Mouse (Mus musculus): ENCODE results near the gene Dscam. TPM values are rescaled to one million over a fixed set of nuclear protein-coding genes. Genes with fewer than 3 reads are reported as not detected.
A peak's percentile ranks its signal among the peaks of the same experiment; 100 is the strongest.

Dscam gene
- total RNA-seq, 2 experiments from 2014 or later, result 38.2 to 43.0 TPM

DNA sequence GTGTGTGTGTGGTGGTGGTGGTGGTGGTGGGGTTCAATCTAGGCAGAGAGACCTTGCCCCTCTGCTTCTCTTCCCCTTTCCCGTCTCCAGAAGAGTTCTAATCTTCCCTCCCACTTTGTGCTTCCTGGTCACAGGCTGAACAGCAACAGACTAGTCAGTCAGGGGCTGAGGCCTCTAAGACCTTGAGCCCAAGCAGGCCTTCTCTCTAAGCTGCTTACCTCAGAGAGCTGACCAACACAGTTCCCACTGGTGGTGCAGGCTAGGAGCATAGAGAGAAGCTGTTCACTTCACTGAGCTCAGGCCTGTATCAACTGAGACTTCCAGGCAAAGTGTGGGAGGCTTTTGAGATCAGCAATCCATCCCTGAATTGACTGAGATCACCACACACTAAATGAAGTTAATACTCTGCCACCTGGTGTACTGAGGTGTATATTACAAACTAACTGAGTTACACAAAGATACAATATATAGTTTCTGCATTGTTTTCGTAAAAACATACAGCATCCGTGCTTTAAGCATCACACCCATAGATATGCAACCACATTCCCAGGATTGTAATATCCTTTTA is 153.3 kb downstream of the Dscam start:
- no peak for DNase-seq

DNA sequence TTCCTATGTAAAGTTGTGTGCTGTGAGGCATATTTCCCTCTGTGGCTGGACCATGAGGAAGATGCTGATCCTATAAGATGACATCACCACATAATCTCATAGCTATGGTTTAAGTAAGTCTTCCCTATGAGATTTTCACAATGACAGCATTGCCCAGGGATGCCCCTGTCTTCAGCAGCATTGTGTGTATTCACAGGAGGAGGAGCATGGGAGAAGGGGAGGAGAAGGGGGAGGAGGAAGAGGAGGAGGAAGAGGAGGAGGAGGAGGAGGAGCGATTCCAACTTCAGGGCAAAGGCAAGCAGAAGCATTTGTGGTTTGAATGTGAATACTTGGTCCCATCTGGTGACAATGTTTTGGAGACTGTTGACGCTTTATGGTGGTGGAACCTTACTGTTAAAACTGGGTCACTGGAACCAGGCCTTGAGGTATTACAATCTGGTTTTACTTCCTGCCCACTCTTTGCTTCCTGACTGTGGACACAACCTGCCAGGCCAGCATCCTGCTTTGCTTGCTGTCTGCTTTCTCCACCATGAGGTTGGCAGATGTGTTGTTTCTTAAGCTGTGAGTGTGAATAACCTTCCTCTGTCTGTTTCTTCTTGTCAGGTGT is 154.2 kb downstream of the Dscam start:
- no peak for DNase-seq

DNA sequence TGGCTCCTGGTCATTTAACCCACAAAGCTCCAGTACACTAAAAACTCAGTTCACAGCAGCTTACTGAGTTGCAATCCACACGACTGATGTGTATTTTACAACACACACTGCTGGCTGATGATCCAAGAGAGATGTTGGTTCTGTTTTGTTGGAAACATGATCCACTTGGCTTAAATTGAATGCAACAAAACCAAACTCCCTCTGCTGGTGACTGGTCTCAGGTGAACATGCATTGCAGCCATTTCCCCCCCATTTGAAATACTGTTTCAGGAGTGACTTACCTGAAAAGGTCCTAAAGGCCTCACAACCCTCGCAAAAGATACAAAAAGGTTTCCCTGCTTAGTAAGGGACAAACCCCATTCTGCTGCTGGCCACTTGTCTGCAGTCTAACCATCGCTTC is 156.2 kb downstream of the Dscam start:
- DNase-seq, result no peak

DNA sequence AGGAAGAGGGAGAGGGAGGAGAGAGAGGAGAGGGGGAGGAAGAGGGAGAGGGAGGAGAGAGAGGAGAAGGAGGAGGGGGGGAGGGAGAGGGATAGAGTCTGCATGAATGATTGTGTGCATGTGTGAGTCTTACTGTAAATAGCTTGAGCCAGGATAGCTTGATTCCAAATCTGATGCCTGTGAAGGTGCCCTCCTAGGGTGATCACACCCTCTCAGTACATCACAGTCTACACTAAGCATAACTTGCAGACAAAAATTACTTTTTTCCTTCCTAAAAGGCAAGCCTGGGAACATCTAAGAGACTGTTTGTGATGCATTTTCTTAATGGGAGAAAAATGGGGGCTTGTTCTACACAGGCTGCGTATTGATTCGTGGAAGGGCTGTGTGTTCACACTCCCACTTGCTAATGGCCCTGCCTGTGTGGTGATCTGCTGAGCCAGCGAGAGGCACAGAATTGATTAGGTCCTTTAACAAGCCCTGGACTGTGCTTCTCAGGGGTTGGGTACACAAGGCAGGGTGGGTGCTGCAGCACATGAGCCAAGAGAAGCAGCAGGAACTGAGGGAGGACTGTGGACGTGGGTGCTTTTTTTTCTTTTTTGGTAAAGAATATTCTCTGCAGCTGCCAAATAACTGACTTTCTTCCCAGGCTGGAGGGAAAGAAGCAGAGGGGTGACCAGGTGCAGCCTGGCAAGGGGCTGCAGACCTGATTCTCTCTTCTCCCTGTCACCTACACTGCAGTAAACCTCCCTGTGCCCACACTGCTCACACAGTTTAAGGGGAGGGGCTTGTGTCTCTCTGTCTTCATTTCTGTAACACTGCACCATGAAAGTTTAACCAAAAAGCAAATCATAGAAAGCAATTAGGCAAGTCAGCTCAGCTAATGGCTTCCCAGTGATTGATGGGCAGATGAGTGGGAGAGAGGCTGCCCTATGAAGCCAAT is 161.2 kb downstream of the Dscam start:
- DNase-seq, result peak; percentile 30 to 37

DNA sequence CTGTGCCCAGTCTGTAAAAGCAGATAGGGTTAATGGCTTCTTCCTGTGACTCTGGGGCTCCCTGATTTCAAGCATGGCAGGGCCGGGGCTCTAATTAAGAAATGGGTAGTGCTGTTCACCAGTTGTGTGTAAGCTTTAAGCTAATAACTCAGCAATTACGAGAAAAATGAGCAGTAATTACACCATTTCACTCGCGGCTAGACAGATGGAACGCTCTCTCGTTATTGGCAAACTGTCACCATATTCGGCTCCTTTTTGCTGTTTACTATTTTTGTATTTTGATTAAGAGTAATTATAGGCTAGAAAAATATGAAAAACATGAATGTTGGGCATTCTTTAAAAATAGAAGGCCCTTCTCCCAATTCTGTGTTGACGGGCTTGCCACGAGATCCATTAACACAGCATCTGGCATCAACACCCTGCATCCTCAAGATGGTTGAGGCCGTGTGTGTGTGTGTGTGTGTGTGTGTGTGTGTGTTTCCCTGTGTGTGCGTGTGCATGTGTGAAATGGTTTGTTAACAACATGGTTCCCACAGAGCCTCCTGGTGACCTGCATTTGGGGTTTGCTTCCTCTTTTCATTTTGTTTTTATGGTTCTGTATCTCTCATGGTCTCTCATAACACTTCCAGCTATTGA is 162.5 kb downstream of the Dscam start:
- DNase-seq, result peak; percentile 18 to 32

DNA sequence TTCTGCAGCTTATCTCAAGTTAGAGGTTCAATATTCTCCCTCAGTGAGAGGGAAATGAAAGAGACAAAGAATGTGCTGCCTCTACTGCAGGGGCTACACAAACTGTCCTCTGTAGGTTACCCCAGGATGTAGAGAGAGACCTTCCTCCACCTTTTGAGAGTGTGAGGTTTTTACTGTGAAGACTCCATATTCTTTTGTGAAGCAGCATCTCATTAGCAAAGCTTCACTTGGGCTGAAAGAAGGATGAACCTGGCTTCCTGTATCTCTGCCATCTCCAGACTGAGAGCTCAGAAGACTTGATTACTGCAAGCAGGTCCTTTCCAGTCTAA is 163.7 kb downstream of the Dscam start:
- no peak for DNase-seq

DNA sequence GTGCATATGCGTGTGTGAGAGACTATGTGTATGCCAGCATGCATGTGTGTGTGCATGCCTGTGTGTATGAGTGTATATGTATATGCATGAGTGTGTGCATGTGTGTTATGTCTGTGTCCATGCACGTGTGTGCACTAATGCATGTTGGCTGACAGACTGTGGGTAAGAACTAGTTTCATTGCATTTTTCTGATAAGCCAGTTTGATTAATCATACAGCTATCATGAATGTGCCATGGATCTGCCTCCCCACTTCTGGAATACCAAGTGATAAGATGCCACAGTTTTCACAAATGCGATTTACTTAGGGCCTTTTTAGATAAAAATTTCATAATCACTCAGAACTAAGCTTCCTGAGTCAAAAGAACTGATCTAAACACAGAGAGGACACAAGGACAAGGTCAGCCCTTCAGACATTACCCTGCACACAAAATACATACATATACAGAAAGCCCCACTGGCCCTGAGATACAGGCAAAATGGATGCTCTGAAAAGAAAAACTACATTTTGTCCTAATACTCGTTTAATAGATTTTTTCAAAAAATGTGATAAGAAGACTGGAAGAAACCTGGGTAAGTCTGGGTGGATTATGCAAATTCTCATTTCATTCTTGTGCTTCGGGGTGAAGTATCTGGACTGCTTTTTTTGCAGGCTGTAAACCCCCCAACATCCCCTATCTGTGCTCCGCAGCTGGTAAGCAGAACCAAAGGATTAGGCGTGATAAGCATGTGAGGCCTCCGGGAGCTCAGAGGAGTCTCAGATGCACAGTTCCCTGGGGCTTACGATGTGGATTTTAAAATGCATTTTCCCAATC is 164.3 kb downstream of the Dscam start:
- no peak for DNase-seq

DNA sequence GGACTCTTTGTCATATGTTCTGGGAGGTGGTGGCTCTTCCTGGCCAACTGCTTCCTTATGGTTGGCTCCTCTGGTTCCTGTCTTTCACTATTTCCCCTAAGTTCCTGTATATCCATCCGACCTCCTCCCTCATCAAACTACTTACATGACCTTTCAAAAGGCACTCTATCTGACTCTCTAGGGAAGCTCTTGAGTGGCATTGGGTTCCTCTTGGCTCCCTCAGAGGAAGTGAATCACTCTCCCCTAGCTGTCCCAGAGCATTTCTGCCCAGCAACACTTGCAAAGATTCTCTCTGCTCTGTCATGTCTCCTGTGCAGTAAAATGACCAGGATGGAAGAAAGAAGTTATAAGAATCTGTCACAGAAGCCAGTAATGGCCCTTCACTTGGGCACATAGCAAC is 166.6 kb downstream of the Dscam start:
- DNase-seq, result no peak

DNA sequence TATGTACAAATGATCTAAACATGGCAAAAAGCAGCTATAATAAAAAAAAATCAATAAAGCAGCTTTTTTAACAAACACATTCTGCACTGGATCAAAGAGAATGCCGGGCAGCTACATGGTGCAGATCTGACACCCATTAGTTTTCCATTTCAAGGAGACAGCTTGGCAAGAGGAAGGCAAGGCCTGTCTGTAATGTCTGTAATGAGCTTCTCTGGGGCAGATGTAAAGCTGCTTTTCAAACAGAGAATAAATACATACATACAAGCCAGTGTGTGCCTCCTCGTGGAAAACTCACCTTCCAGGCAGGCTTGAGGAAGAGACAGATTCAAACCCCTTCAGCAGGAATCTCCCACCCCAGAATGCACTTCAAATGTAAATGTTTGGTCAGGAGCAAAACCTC is 167.7 kb downstream of the Dscam start:
- no peak for DNase-seq

DNA sequence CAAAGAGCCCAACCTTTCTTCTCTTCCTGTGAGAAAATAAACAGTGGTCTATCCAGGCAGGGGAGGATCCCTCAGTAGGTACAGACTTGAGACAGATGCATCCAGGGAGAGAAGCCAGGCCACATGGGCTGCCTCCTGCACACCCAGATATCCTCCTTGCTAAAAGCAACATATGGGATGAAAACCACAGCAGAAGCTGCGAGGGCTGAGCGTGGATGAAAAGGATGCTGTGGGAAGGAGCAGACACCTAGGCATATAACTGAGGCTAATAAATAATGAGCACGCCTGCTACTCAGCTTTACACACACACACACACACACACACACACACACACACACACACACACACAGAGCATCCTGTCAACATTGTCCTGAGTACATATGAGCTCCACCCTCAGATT is 168.4 kb downstream of the Dscam start:
- DNase-seq, result peak; percentile 68 to 73

DNA sequence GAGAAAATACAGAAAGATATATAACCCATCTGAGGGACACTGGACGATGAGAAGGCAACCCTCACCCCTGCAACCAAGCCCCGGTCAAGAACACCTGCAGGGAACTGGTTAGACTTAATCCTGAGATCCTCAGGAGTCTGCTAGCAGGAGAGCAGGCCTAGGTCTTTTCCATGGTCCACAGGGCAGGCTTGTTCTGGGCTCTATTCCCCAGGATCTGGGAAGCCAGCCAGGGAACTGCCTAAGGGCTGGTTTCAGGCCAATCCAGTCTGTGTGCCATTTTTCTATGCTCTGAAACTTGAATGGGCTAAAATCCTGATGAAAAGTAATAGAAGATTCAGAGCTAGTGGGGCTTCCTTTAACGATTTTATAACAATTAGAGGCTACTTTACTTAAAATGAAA is 173.7 kb downstream of the Dscam start:
- peak; percentile 75 to 76 for DNase-seq

DNA sequence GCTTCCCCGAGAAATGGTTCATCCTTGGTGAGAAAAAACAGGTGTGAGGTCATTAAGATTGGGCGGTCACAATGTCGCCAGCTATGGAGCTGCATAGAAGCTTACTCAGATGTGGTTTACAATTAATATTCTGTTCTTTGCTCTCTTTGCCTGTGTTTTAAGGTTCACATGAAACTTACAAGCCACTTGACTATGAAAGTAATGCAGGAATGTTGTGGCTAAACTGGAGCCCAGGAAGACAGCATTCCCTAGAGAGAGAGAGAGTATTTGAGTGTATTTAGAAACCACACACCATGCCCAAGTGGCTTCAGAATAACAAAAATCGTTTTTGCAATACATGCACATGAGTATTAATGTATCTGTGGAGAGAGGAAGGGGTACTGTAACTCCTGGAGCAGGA is 174.7 kb downstream of the Dscam start:
- no peak for DNase-seq

DNA sequence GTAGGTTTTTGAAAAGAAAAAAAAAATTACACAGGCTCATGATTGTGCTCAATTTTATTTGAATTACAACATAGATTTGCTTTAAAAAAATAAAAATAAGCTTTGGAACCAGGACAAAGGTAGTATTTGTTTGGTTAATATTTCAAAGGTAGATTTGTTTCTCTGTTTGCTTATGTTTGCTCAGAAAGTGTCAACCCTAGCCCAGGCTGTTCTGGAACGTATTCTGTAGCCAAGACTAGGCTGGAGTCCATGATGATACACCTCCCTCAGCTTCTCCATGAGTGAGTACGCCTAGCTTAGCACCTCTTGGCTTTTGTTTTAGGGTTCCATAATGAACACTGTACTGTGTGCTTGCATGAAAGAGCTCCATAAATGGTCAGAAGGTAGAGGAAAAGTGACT is 183.2 kb downstream of the Dscam start:
- DNase-seq, result no peak

DNA sequence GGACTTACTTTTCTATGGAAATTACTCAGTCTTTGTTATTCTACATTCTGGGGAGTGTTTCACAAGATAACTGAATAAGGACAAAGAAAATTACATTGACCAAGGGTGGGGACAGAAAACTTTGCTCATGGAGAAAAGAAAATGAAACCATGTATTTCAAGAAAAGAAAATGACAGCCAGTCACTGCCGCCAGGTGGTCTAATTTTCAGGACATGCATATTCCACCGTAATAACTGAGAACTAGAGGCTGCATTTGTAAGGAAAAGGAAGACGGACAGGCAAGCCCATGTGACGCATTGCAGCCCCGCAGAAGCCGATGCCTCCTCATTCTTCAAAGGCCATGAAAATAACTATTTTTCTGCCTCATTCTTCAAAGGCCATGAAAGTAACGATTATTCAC is 197.3 kb downstream of the Dscam start:
- no peak for DNase-seq

DNA sequence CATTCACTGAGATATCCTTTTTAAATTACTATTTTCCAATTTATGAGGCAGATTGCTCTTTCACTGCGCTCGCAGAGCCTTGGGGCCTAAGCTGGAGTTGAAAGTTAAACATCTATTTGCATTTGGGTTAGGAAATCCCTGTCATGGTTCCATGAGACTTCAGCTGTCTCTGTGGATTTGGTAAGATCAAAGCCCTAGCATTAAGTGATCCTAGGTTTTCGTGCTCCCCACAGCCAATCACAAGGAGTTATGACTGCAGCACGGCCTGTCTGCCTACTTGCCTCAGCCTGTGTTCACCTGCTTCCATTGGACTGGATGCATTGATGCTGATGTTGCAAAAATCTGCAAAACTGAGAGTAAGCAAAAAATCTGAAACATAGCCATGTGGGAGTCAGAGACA is 198.8 kb downstream of the Dscam start:
- no peak for DNase-seq

DNA sequence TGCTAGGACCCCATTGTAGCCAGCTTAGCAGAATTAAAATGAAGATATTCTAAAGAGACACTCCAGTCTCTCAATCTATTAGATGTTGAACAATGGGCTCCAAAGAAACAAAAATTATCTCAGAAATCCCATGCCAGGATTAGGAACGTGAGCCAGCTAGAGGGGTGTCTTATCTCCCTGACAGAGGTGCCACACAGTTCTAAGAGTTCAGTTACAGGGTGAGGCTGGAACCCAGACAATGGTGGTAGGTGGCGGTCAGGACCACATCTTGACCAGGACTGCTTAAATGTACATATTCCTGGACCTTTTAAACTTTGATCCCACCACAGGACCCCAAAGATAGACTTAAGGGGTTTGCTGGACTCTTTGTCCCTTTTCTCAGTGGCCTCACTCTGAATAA is 200.1 kb downstream of the Dscam start:
- DNase-seq, result no peak

DNA sequence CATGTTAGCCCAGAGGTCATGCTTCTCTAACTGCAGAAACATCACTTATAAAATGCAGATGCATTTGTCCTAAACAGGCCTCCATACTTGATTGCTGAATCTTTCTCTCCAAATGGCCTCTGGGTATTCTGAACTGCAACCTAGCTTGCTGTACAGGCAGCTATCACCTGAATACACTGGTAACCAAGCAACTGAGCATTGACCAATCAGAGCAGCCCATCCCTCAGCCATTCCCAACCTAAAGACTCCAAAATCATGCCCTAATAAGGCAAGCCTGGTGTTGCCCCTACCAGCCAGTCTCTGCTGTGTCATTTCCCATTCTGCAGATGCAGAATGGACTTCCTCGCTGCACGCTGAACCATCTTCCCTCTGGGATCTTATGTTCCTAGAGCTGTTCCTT is 200.9 kb downstream of the Dscam start:
- no peak for DNase-seq

DNA sequence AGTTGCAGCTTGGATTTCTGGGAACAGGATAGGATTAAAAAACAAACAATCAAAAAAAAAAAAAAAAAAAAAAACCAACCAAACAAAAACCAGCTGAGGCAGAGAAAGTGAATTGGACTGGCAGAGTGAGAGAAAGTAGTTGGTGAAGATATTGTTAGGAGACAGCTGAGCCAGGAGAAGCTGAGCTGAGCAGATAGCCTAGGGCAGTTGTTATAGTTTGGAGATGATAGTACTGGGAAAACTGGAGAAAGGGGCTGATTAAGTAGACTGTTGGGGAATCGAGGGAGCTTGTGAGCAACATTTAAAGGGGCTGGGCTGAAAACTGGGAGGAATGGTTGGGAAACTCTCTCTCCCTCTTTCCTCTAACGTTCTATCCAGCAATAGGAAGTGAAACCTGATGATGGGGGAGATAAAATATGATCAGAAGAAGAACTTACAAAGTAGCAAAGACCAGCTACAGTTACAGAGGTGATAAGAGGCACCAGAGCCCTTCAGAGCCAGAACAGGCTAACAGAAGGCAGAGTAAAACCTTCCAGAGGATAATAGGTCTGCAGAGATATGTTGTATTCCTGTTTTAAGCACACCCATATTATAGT is 201.6 kb downstream of the Dscam start:
- no peak for DNase-seq

DNA sequence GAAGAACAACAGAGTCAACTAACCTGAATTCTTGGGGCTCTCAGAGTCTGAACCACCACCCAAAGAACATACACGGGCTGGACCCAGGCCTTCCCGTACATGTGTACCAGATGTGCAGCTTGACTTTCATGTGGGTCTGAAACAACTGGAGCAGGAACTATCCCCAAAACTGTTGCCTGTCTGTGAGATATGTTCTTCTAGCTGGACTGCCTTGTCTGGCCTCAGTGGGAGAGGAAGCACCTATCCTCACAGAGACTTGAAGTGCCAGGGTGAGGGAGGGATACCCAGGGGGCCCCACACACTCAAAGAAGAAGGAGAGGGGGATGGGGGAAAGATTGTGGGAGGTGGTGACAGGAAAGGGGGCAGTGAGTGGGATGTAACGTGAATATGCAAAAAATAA is 210.9 kb downstream of the Dscam start:
- DNase-seq, result no peak

DNA sequence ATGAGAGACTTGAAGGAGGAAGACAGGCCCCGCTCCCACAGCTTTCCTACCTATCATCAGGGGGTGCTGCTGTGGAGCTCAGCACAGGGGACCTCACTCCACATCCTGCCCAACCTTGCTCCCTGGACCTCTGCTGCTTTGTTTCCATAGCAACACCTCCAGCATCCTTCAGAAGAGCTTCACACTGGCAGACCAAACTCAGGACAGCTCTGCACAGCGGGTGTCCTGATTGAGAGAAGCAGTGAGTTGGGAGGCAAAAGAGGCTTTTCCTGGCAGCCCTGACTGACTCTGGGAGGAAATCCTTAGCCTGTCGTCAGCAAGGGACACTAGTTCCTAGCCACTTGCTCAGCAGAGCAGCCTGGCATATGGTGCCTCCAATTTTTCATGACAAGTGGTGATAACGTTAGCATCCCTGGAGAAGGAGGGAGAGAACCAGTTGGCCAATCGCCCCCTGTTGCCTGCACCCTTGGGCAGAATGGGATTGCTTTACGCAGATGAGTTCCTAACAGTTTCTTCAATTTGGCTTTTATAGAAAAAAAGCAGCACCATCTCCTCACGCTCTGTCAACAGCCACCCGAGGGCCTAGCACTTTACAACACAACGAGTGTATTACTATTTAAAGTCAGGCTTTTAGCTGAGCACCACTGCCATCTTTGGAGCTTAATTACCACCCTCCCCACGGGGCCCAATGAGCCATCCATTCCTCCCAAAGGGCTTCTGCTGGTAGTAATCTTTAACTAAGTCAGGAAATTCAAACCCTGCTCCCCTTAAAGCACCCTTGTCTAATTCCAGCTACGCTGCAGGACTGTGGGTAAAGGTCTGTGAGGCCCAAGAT is 224.9 kb downstream of the Dscam start:
- DNase-seq, result no peak

DNA sequence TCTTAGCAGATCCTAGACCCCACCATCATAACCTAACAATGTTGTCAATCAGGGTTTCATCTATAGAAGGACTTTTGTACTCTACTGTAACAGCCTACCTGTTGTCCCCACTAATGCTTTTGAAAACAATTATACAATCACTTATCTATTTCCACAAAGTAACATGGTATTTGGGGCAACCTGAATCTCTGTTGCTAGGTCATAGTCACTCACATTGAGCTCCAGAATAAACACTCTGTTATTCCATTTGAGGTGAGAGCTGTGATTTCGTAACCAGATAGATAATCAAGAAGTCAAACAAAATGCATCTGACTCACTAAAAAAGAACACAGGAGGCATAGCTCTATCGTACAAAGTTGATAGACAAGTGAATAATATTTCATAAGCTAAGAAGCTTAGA is 226.9 kb downstream of the Dscam start:
- DNase-seq, result no peak

Data from layer of hippocampus, postnatal 36 days (tissue).